Mouse (Mus musculus) lung, embryonic 15.5 days (tissue): Measurements from ENCODE around the gene Rapgef6. TPM values are rescaled to one million over a fixed set of nuclear protein-coding genes. Genes with fewer than 3 reads are reported as not detected.

Experiments
- ATAC-seq: fragments of 200-750 bp; cut with Nextera tagmentation; 2 replicates; pipeline ENCODE4 v1.8.0; 2017; ENCODE audit warnings: moderate number of reproducible peaks, borderline replicate concordance; ENCODE audit not compliant: low FRiP score, low TSS enrichment; ENCODE audit errors: extremely low read depth
- H3K27ac ChIP-seq: fragments of 300-500 bp; sonication (generic); 2 replicates; pipeline ENCODE4 v1.5.1; 2015; ENCODE audit warnings: moderate library complexity, mild to moderate bottlenecking, inconsistent platforms
- H3K27me3 ChIP-seq: fragments of 300-500 bp; sonication (generic); 2 replicates; pipeline ENCODE4 v1.6.1; 2015; ENCODE audit warnings: inconsistent platforms
- H3K36me3 ChIP-seq: fragments of 300-500 bp; sonication (generic); 2 replicates; pipeline ENCODE4 v1.6.1; 2015; ENCODE audit warnings: inconsistent platforms
- H3K4me1 ChIP-seq: fragments of 300-500 bp; sonication (generic); 2 replicates; pipeline ENCODE4 v1.6.1; 2015; ENCODE audit warnings: inconsistent platforms
- H3K4me2 ChIP-seq: fragments of 300-500 bp; sonication (generic); 2 replicates; pipeline ENCODE4 v1.6.1; 2015; ENCODE audit warnings: inconsistent platforms, mild to moderate bottlenecking, moderate library complexity
- H3K4me3 ChIP-seq: fragments of 300-500 bp; sonication (generic); 2 replicates; pipeline ENCODE4 v1.5.1; 2015; ENCODE audit warnings: mild to moderate bottlenecking, inconsistent platforms
- H3K9ac ChIP-seq: fragments of 300-500 bp; sonication (generic); 2 replicates; pipeline ENCODE4 v1.6.1; 2015; ENCODE audit warnings: inconsistent platforms
- H3K9me3 ChIP-seq: fragments of 300-500 bp; sonication (generic); 2 replicates; pipeline ENCODE4 v1.6.1; 2016; ENCODE audit warnings: inconsistent platforms
- WGBS: fragments of 180-500 bp; shearing (Covaris S2); methylation state at CpG from one replicate; pipeline ENCODE4 v1.1.7; 2015; 5-methylcytosine and 5-hydroxymethylcytosine counted together
- polyA plus RNA-seq: library from polyadenylated mRNA; unstranded; fragments of >200 nt; fragmentation: Nextera tagmentation; extraction: Ambion mirVana; gene quantifications from 2 replicates; pipeline ENCODE4 v1.2.1, GENCODE M21; 2015

The Rapgef6 gene
- 34.3 and 37.4 TPM in 2 replicates for polyA plus RNA-seq

- Histone ChIP-seq H3K27me3 (no peaks in the 10 kb centered on the region), H3K36me3 (no peaks in the 10 kb centered on the region), H3K4me1 (peaks cover 29% of the 10 kb centered on the region), H3K4me2 (peak within 1 kb of the TSS; percentile 72), H3K9ac (peak within 1 kb of the TSS; percentile 97), H3K9me3 (no peaks in the 10 kb centered on the region), H3K27ac (peak within 1 kb of the TSS; percentile 98), H3K4me3 (peak within 1 kb of the TSS; percentile 98)
- WGBS = under 1% methylated on average over 73 of the region's 73 CpGs
- peak; percentile 98 for ATAC-seq
Observed at GRCm38 (mm10) chr11:54522529-54523430, at the start of gene Rapgef6. Gene Rapgef6, plus strand, starts transcription at chr11:54522847.

GRCm38 (mm10) chr11:54478414-54478813 is 44.2 kb upstream of the Rapgef6 start:
- Histone ChIP-seq H3K27ac (no peak overlapping the region), H3K4me1 (no peaks in the 10 kb centered on the region), H3K4me3 (no peak overlapping the region), H3K9me3 (no peaks in the 10 kb centered on the region), H3K36me3 (peaks cover 9% of the 10 kb centered on the region), H3K4me2 (no peak overlapping the region), H3K9ac (no peak overlapping the region), H3K27me3 (no peaks in the 10 kb centered on the region)
- no peak for ATAC-seq
- 85% methylated on average over 1 of the region's 1 CpGs for WGBS

- no peak overlapping the region for H3K4me3 ChIP-seq
- H3K4me1 ChIP-seq = no peaks in the 10 kb centered on the region
- H3K27me3 ChIP-seq = no peaks in the 10 kb centered on the region
- H3K27ac ChIP-seq = no peak overlapping the region
- H3K4me2 ChIP-seq = no peak overlapping the region
- whole genome bisulfite sequencing = 80% methylated on average over 3 of the region's 3 CpGs
- H3K9ac ChIP-seq = no peak overlapping the region
- ATAC-seq = no peak
- H3K36me3 ChIP-seq = peaks cover 4% of the 10 kb centered on the region
- no peaks in the 10 kb centered on the region for H3K9me3 ChIP-seq
Observed at GRCm38 (mm10) chr11:54486041-54486440, 36.6 kb upstream of the Rapgef6 start.

GRCm38 (mm10) chr11:54491946-54492558 is 30.6 kb upstream of the Rapgef6 start:
- no peak for ATAC-seq

DNA sequence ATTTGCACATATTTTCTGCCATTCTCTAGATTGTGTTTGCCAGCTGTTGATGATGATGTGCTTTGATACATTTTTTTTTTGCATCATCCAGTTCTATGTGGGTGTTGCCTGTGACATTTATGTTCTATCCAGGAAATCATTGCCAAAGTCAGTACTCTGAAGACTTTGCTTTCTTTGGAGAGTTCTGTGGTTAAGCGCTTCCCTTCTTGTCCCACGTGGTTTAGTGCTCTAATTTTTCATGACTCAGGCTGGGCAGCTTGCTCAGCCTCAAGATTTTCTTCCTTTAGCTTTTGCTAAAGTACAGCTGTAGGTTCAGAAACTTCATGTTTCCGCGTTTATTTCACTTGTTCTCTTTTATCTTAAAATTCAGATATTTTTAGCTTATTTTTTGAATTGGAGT is 30.1 kb upstream of the Rapgef6 start:
- ATAC-seq = no peak
- Histone ChIP-seq H3K27me3 (no peaks in the 10 kb centered on the region), H3K9ac (no peak overlapping the region), H3K4me2 (no peak overlapping the region), H3K27ac (no peak overlapping the region), H3K36me3 (0 out of 2 replicates have a peak, but pooled peaks cover 5% of the 10 kb centered on the region), H3K4me1 (no peaks in the 10 kb centered on the region), H3K9me3 (no peaks in the 10 kb centered on the region), H3K4me3 (no peak overlapping the region)
- WGBS = 81% methylated on average over 4 of the region's 4 CpGs

More at GRCm38 (mm10) chr11:54491946-54492558, 30.6 kb upstream of the Rapgef6 start:
- 95% methylated on average over 1 of the region's 1 CpGs for WGBS
- H3K9ac ChIP-seq = no peak overlapping the region
- no peaks in the 10 kb centered on the region for H3K9me3 ChIP-seq
- no peak overlapping the region for H3K4me2 ChIP-seq
- no peaks in the 10 kb centered on the region for H3K27me3 ChIP-seq
- H3K36me3 ChIP-seq = 0 out of 2 replicates have a peak, but pooled peaks cover 6% of the 10 kb centered on the region
- no peaks in the 10 kb centered on the region for H3K4me1 ChIP-seq
- H3K27ac ChIP-seq = no peak overlapping the region
- no peak overlapping the region for H3K4me3 ChIP-seq

GRCm38 (mm10) chr11:54499838-54500237 is 22.8 kb upstream of the Rapgef6 start:
- no peak overlapping the region for H3K9ac ChIP-seq
- no peaks in the 10 kb centered on the region for H3K4me1 ChIP-seq
- no peak overlapping the region for H3K4me2 ChIP-seq
- no peak overlapping the region for H3K4me3 ChIP-seq
- WGBS = 76% methylated on average over 5 of the region's 5 CpGs
- H3K9me3 ChIP-seq = no peaks in the 10 kb centered on the region
- no peaks in the 10 kb centered on the region for H3K27me3 ChIP-seq
- no peak for ATAC-seq
- H3K27ac ChIP-seq = no peak overlapping the region
- H3K36me3 ChIP-seq = peaks cover 23% of the 10 kb centered on the region

GRCm38 (mm10) chr11:54502546-54503245 is 20.0 kb upstream of the Rapgef6 start:
- no peak overlapping the region for H3K27ac ChIP-seq
- no peak overlapping the region for H3K4me3 ChIP-seq
- ATAC-seq = no peak
- no peaks in the 10 kb centered on the region for H3K27me3 ChIP-seq
- H3K9me3 ChIP-seq = no peaks in the 10 kb centered on the region
- no peaks in the 10 kb centered on the region for H3K4me1 ChIP-seq
- H3K4me2 ChIP-seq = no peak overlapping the region
- 71% methylated on average over 4 of the region's 4 CpGs for WGBS
- H3K36me3 ChIP-seq = peaks cover 29% of the 10 kb centered on the region
- no peak overlapping the region for H3K9ac ChIP-seq

- Histone ChIP-seq H3K36me3 (peaks cover 16% of the 10 kb centered on the region), H3K27ac (no peak overlapping the region), H3K9me3 (no peaks in the 10 kb centered on the region), H3K27me3 (no peaks in the 10 kb centered on the region), H3K4me3 (no peak overlapping the region), H3K9ac (no peak overlapping the region), H3K4me1 (no peaks in the 10 kb centered on the region), H3K4me2 (no peak overlapping the region)
- ATAC-seq = no peak
Observed at GRCm38 (mm10) chr11:54513584-54513983, 9.1 kb upstream of the Rapgef6 start.

DNA sequence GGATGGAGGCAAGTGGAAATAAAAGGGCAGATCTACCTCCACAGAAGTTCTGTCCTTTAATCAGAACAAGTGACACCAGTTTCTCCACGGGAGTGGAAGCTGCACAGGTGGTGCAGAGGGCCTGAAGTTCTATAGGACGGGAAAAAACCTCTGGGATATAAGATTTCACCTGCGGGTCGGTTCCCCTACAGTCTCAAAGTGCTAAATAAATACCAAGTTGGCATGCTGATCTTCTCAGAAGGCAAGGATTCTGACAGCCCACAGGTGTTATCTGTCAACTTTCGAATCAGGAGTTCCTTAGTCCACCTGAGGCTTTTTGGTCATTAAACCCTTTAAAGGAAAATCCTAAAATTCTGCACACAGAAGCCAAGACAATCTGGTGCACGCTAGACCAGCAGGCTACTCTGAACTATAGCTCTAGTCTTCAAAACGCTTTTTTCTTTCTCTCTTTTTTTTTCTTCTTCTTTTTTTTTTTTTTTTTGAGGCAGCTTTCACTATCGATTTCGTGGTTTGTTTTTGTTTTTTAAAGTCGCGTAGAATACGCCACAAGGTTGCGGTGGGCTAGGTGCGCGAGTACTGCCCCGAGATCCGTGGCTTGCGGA is 619 bp upstream of the Rapgef6 start:
- under 1% methylated on average over 18 of the region's 18 CpGs for WGBS
- ATAC-seq = no peak
- H3K4me3 ChIP-seq = peak overlapping the region; percentile 98

DNA sequence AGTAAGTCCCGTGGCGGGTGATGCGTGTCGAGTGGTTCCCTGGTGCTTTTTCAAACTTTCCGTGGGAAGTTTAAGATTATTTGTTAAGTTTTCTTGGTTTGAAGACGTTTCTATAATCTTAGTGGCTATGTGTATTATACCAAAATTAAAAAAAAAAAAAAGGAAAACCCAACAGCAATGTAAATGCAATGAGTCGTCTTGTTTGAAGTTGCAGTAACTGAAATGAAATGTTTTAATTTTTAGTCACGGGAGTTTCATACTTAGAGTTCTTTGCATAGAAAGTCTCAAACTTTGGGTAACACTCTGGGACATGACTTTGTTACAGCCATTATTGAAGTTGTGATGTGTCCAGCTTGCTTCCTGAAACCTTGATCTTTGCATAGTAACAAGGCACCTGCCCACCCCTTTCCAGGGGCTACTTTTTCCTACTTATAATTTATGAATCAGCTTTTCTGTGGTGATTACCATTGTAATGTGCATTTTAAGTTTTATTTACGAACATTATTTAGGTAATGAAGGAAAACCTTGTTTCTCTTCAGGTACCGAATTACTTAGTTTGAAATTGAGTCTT is 869 bp downstream of the Rapgef6 start:
- no peaks in the 10 kb centered on the region for H3K27me3 ChIP-seq
- peak overlapping the region; percentile 98 for H3K4me3 ChIP-seq
- WGBS = 11% methylated on average over 10 of the region's 10 CpGs
- peak overlapping the region; percentile 97 for H3K9ac ChIP-seq
- H3K9me3 ChIP-seq = no peaks in the 10 kb centered on the region
- peaks cover 29% of the 10 kb centered on the region for H3K4me1 ChIP-seq
- H3K4me2 ChIP-seq = peak overlapping the region; percentile 55
- no peaks in the 10 kb centered on the region for H3K36me3 ChIP-seq
- H3K27ac ChIP-seq = peak overlapping the region; percentile 96; the same call in 1 of the 2 replicates
- ATAC-seq = no peak

More for the DNA sequence above, 619 bp upstream of the Rapgef6 start:
- H3K27me3 ChIP-seq = no peaks in the 10 kb centered on the region
- H3K4me2 ChIP-seq = peak overlapping the region; percentile 72
- no peaks in the 10 kb centered on the region for H3K36me3 ChIP-seq
- H3K9me3 ChIP-seq = no peaks in the 10 kb centered on the region
- peak overlapping the region; percentile 70 for H3K9ac ChIP-seq
- peaks cover 29% of the 10 kb centered on the region for H3K4me1 ChIP-seq
- H3K27ac ChIP-seq = peak overlapping the region; percentile 98

DNA sequence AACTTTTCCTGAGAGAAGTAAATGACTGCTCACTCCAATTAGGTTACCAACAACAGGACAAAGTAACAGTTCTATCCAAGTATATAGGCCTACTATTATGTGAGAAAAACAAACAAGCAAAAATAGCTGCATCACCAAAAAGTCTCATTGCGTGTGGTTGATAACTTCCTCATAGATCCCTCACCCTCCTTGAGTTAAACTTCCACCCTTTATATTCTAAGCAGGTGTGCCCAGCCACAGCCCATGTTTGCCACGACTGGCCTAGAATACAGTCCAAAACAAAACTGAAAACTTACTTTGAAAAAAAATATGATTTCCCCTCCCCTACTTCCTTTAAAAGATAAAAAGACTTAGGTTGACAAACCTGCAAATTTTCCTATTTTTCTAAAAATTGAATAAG is 5.4 kb downstream of the Rapgef6 start:
- Histone ChIP-seq H3K4me2 (no peak overlapping the region), H3K4me3 (no peak overlapping the region), H3K27ac (no peak overlapping the region), H3K36me3 (no peaks in the 10 kb centered on the region), H3K9ac (no peak overlapping the region), H3K27me3 (no peaks in the 10 kb centered on the region), H3K9me3 (no peaks in the 10 kb centered on the region), H3K4me1 (peaks cover 29% of the 10 kb centered on the region)
- no peak for ATAC-seq
- WGBS = 70% methylated on average over 2 of the region's 2 CpGs
